Mouse (Mus musculus) erythroblast, embryonic 14.5 days (primary cell): ENCODE data around the gene Rnf157.

Source experiments
- GATA1 ChIP-seq: IDR thresholded peaks from 2 replicates; pipeline ENCODE4 v1.6.1; 2012; ENCODE audit warnings: low read length, inconsistent platforms, mixed read lengths
- TAL1 ChIP-seq: IDR thresholded peaks from 3 replicates; pipeline ENCODE4 v1.6.1; 2012; ENCODE audit warnings: low read length, inconsistent platforms, mixed read lengths

GRCm38 (mm10) chr11:116329314-116330210 is 83.3 kb downstream of the Rnf157 start:
- TF ChIP-seq GATA1 = no peak
- TF ChIP-seq TAL1 = no peak
